Mouse (Mus musculus) adrenal gland, postnatal 36 days (tissue): Measurements from ENCODE around the gene Pcbd1. TPM values are rescaled to one million over a fixed set of nuclear protein-coding genes. Genes with fewer than 3 reads are reported as not detected.
"Not testable (repeated sequence)": the region's sequence is repeated elsewhere in the genome, so short reads cannot be mapped to it uniquely, and the experiment has no call there.

ENCODE experiments used
- DNase-seq, 2 experiments: peaks; one replicate each; pipeline ENCODE4 v3.0.0; 2021; ENCODE audit warnings: mixed read lengths in 1 of 2
- microRNA-seq: library from miRNA; unstranded; fragments of <30 nt; microRNA quantifications from one replicate; pipeline ENCODE4 v1.2.0, GENCODE M21; 2021
- total RNA-seq, 2 experiments: library from RNA; stranded (reverse); gene quantifications; 2 replicates each; pipeline ENCODE4 v1.2.3; 2021

Gene Pcbd1
- total RNA-seq, 2 experiments from 2014 or later, result 12.7 to 14.5 TPM

DNA sequence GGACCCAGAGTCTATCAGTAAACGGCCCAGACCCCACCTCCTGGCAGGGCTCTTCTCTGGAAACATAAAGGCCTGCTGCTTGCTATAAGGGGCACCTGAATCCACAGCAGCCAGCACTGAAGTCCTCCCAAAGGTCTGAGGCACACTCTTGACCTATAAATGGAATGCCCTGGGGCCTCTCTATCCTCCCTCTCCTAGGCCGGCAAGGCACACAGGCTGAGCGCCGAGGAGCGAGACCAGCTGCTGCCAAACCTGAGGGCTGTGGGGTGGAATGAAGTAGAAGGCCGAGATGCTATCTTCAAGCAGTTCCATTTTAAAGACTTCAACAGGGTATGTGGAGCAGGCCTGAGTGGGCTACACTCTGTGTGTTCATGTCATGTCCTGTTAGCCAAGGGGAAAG is 2.7 kb downstream of the Pcbd1 start:
- no peak for DNase-seq

DNA sequence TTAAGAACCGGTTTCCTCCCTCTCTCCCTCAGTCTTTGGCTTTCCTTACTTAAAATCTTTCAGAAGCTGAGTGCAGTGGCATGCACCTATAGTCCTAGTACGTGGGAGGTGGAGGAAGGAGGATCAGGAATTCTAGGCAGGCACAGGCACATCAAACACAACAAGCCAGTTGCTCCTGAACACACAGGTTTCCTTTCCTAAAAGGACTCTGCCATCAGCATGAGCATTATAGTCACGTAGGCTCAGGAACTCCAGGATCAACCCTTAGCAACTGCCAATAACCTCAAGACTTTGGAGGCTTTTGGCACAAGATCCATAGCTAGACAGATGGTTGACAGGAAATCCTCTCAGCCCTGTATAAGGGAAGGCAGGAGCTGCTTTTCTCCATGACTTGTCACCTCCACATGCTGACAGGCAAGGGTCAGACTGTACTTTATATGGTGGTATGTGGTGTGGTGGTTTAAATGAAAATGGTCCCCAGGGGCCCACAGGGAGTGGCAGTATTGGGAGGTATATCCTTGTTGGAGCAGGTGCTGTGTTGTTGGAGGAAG is 14.5 kb downstream of the Pcbd1 start:
- no peak for DNase-seq

DNA sequence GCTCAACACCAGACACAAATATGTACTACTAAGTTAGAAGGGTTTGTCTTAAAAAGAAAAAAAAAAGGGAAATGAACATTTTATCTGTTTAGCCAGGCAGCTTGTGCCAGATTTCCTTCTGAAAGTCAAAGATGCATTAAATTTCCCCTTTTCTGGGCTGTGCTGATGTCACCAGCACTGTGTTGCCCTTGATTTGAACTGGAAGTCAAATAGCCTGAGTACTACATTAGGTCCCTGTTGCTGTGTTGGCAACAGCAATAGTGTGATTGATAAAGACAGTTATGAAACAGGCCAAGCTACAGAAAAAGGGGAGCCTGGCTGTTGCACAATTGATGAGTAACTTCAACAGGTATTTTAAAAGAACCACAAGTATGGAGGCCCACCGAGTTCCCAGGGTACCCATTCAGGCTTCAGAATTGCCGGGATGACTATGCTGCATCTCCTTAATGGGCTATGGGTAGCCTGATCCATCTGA is 25.2 kb downstream of the Pcbd1 start:
- DNase-seq, result no peak

- not testable (repeated sequence) for DNase-seq
These were observed 32.6 kb downstream of the Pcbd1 start for GRCm38 (mm10) chr10:61121732-61122131.

DNA sequence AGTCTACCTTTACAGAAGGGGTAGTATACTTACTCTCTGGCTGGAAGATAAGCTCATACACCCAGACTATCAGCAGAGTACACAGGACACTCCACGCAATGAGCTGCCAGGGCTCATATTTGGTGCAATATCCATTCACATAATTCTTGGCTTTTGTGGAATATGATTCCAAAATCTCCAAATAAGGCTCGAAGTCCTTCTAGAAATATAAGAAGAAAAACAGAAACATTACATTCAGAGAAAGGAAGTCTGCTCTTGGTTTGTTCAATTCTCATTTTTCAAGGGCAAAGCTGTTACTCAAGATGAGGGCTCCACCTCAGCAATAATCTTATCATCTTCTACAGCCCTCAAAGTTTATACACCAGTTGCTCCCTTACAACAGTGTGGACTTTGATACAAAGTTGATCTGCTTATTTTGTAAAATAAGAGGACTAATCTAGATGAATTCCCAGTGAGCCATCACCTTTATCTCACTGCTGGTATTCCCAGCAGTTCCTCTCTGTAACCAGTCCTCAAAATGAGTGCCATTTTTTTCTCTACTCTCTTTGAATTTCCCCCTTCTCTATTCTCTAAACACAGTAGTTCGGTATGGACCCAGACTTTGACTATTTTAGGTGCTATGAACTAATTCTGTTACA is 34.3 kb downstream of the Pcbd1 start:
- DNase-seq, result no peak

- DNase-seq, result no peak
These were observed 35.3 kb downstream of the Pcbd1 start for GRCm38 (mm10) chr10:61124462-61124861.

DNA sequence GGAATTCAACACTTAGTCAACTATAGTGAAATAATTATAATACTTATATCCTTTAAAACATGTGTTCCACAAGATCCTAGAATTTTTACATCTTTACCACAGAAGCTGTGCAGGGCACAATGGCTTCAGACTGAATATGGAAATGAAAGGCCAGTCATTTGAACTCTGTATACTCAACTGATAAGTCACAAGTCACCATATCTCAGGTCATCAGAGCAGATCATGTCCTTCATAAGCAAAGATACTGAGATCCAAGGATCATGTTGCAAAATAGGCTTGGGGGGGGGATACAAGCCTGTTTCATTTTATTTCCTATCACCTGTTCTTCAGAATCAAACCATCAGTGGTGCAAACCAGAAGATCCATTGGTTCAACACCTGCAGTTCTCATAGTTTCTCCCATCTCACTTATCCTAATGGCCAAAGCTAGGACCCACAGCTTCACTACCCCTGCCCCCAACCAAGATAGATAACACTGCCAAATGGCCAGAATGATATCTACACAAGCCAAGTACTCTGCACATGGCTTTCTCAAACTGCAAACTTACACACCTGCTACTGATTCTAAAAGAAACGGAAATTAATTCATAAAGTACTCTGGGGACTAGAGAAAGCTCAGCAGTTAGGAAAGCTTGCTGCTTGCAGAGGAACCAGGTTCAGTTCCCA is 39.7 kb downstream of the Pcbd1 start:
- DNase-seq, result no peak

DNA sequence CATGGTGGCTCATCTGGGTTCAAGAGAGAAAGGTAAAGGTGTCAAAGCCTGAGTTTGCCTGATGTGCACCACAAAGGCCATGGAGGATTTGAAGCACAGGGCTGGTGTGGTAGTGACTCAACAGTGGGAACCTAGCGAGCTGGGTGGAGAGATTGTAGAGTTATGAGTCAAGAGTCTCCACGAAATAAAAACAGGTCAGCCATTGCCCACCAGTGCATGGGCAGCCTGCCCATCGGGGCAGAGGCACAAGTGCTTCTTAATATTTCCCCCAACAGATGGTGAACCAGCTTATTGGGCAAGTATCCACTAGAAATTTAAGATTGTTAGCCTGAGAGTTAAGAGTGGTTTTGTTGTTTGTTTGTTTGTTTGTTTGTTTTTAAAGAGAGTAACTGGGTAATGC is 41.8 kb downstream of the Pcbd1 start:
- peak in 1 of 2 experiments; percentile 19 for DNase-seq

- no peak for DNase-seq
These were observed 44.9 kb downstream of the Pcbd1 start for GRCm38 (mm10) chr10:61134041-61134440.

GRCm38 (mm10) chr10:61135226-61135839 is 46.2 kb downstream of the Pcbd1 start:
- DNase-seq, result no peak

DNA sequence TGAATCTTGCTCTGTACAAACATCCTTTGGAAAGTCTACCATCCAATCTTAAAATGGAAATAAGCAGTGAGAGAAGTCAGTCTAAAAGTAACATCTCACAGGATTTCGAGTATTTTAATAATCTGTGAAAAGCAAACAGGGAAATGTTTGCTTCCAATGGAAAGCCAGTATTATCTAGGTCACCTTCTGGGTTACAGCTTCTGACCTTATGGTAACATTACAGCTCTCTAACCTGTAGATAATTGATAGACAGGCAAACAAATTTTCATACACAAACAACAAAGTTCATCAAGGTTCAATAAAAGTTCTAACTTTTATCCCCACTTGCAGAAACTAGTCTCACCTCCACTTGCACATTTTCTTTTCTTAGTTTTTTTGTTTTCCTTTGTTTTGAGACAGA is 48.4 kb downstream of the Pcbd1 start:
- DNase-seq, result no peak

DNA sequence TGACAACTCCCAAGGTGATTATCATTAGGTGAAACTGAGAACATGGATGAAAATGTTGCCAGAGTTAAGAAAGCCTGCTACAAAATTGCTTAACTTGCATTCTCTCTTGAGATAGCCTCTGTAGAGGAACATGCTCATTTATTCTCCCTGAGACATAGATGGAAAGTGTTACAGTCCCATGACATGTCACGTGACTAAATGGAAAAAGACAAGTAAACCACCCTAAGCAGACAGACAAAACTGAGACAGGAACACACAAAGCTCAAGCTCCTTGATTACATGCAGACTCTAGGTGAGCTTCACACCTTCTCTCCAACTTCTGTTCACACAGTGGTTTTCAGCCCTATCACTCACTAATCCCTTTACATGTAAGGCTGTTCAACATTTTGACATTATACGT is 54.2 kb downstream of the Pcbd1 start:
- DNase-seq, result no peak

Small RNA genes within 50 kb of the gene (microRNA-seq; reads per million reads assigned to microRNA genes)
- not detected for gene Gm44308

Other genes with a start within 250 kb of the Pcbd1 start
- gene Sgpl1, start 58.4 kb downstream of the Pcbd1 start, total RNA-seq, result 10 to 100 TPM; 67.4 to 86.0 TPM
- not detected for gene Tbata, start 82.6 kb downstream of the Pcbd1 start, total RNA-seq
- gene Adamts14, start 184.1 kb downstream of the Pcbd1 start, total RNA-seq, result 1 to 10 TPM; 2.1 to 3.9 TPM
- under 1 TPM in 1 of 2 experiments, not detected in 1; 0.26 TPM for gene Prf1, start 208.5 kb downstream of the Pcbd1 start, total RNA-seq